Mouse (Mus musculus) embryonic facial prominence, embryonic 12.5 days (tissue): ENCODE data around the gene 4930539E08Rik. TPM values are rescaled to one million over a fixed set of nuclear protein-coding genes. Genes with fewer than 3 reads are reported as not detected.

Experiments used
- ATAC-seq: fragments of 200-750 bp; cut with Nextera tagmentation; 2 replicates; pipeline ENCODE4 v1.8.0; 2017; ENCODE audit not compliant: insufficient number of reproducible peaks, insufficient read depth, low FRiP score, low TSS enrichment
- H3K27ac ChIP-seq: fragments of 300-500 bp; sonication (generic); 2 replicates; pipeline ENCODE4 v1.5.1; 2016; ENCODE audit warnings: mild to moderate bottlenecking
- H3K27me3 ChIP-seq: fragments of 300-500 bp; sonication (generic); 2 replicates; pipeline ENCODE4 v1.6.1; 2016; ENCODE audit warnings: mild to moderate bottlenecking, moderate library complexity
- H3K36me3 ChIP-seq: fragments of 300-500 bp; sonication (generic); 2 replicates; pipeline ENCODE4 v1.6.1; 2016; ENCODE audit warnings: mild to moderate bottlenecking
- H3K4me1 ChIP-seq: fragments of 300-500 bp; sonication (generic); 2 replicates; pipeline ENCODE4 v1.6.1; 2016
- H3K4me2 ChIP-seq: fragments of 300-500 bp; sonication (generic); replicated peaks from 2 replicates; pipeline ENCODE4 v1.6.1; 2016; ENCODE audit warnings: mild to moderate bottlenecking, moderate library complexity
- H3K4me3 ChIP-seq: fragments of 300-500 bp; sonication (generic); 2 replicates; pipeline ENCODE4 v1.5.1; 2016; ENCODE audit warnings: mild to moderate bottlenecking
- H3K9ac ChIP-seq: fragments of 300-500 bp; sonication (generic); 2 replicates; pipeline ENCODE4 v1.6.1; 2016; ENCODE audit warnings: mild to moderate bottlenecking, moderate library complexity
- H3K9me3 ChIP-seq: fragments of 300-500 bp; sonication (generic); 2 replicates; pipeline ENCODE4 v1.6.1; 2016; ENCODE audit warnings: mild to moderate bottlenecking, moderate library complexity
- WGBS: fragments of 180-500 bp; shearing (Covaris S2); methylation state at CpG from one replicate; pipeline ENCODE4 v1.1.7; 2016; 5-methylcytosine and 5-hydroxymethylcytosine counted together
- polyA plus RNA-seq: library from polyadenylated mRNA; unstranded; fragments of >200 nt; fragmentation: Nextera tagmentation; extraction: Ambion mirVana; gene quantifications from 2 replicates; pipeline ENCODE4 v1.2.1, GENCODE M21; 2016

The 4930539E08Rik gene
- polyA plus RNA-seq, 1 experiment from 2014 or later, result 0.15 TPM

DNA sequence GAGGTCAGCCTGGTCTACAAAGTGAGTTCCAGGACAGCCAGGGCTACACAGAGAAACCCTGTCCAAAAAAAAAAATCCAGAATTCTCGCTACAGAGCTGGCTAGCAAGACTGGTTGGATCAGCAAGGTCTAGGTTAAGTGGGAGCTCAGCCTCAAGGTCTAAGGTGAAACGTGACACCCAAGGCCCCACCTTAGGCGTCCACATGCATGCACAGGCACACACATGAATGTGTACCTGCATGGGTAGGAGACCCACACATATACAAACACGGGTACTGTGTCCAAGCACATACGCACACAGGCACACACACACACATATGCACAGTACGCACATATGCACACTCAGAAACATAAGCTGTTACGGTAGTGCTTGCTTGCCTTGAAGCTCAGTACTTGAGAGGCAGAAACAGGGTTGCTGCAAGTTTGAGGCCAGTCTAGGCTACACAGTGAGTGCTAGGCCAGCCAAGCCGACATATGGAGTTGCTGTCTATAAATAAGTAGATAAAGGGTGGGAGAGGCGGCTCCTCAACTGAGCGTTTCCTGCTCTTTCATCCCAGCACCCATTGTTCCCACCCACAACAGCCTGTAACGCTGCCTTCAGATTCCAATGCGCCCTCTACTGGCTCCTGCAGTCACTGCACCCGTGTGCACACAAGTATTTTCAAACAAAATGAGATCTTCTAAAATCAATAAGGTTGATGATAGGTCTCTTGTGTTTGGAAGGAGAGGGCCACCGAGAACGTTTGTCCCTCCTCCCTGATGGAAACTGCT, 11.9 kb upstream of the 4930539E08Rik start:
- no peak for ATAC-seq
- peaks cover 13% of the 10 kb centered on the region for H3K4me1 ChIP-seq
- H3K9ac ChIP-seq, result no peak overlapping the region
- H3K9me3 ChIP-seq, result no peaks in the 10 kb centered on the region
- H3K27ac ChIP-seq, result no peak overlapping the region
- WGBS, result 50% methylated on average over 15 of the region's 15 CpGs
- H3K36me3 ChIP-seq, result no peaks in the 10 kb centered on the region
- no peak overlapping the region for H3K4me2 ChIP-seq
- H3K4me3 ChIP-seq, result no peak overlapping the region
- no peaks in the 10 kb centered on the region for H3K27me3 ChIP-seq

- H3K4me3 ChIP-seq, result no peak overlapping the region
- WGBS, result 17% methylated on average over 13 of the region's 13 CpGs
- H3K4me2 ChIP-seq, result no peak overlapping the region
- no peak overlapping the region for H3K9ac ChIP-seq
- no peaks in the 10 kb centered on the region for H3K36me3 ChIP-seq
- H3K27ac ChIP-seq, result no peak overlapping the region
- no peaks in the 10 kb centered on the region for H3K27me3 ChIP-seq
- H3K4me1 ChIP-seq, result peaks cover 13% of the 10 kb centered on the region
- H3K9me3 ChIP-seq, result no peaks in the 10 kb centered on the region
- ATAC-seq, result no peak
These were observed 11.3 kb upstream of the 4930539E08Rik start for GRCm38 (mm10) chr17:28926380-28926779.

DNA sequence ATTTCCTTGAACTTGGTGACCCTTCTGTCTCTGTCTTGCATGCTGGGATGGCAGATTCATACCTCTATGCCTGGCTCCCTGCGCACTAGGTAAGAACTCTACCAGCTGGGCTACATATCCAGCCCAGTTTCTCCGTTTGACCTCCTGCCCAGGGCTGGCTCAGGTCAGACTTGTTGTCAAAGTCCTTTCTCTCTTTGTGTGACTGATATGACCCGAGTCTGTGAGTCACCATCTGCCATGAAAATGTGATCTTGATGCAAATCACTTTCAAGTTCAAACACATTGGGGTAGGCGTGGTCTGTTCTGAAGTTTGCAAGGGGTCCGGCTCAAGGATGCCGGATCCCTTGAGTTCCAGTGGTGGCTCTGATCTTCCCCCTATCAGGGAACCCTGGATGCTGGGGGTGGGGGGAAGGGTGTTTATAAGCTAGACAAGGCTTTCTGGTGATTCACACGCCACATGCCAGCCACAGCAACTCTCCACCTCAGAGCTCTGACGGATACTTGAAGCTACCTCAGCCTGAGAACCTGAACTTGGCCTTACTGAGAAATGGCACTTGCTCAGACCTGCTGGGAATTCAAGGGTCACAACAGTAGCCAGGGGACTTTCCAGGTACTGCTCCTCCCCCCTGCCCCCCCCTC, 10.0 kb upstream of the 4930539E08Rik start:
- whole genome bisulfite sequencing, result 81% methylated on average over 8 of the region's 8 CpGs
- Histone ChIP-seq H3K36me3 (no peaks in the 10 kb centered on the region), H3K27me3 (no peaks in the 10 kb centered on the region), H3K9me3 (no peaks in the 10 kb centered on the region), H3K27ac (no peak overlapping the region), H3K9ac (no peak overlapping the region), H3K4me1 (peaks cover 4% of the 10 kb centered on the region), H3K4me3 (no peak overlapping the region), H3K4me2 (no peak overlapping the region)
- ATAC-seq, result no peak

DNA sequence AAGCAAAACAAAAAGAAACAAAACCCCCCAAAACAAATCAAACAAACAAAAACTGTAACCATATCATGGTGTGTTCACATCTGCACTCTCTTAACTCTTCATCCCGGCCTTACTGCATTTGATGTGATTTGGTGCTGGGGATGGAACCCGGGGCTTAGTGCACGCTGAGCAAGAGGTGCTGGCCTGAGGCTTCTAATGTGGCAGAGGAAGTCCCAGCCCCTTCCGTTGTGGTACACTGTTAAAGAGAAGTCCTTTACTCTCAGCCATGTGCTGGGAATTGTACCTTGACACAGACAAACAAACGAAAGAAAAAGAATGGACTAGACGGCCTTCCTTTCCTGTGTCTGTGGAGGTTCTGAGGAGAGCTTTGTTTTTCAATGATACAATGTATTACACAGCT, 7.0 kb upstream of the 4930539E08Rik start:
- WGBS, result 62% methylated on average over 6 of the region's 6 CpGs

DNA sequence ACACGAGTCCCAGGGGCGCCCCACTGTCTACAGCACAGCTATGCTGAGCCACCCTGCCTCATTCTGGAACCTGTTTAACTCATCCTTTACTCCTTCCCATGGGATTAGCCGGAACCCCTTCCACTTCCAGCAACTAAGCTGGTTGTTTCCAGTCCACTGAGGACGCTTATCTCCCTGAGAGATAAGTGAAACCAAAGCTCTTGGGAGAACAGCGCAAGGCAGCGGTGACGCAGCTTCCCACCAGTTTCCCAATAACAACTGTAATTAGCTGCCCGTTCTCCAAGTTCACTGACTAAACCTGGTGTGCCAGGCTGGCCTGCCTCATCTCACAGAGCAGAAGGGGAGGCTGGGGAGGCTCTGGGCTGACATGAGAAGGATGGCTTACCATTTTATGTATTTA, 6.0 kb upstream of the 4930539E08Rik start:
- H3K9ac ChIP-seq, result no peak overlapping the region
- no peaks in the 10 kb centered on the region for H3K9me3 ChIP-seq
- 0 out of 2 replicates have a peak, but pooled peaks cover 3% of the 10 kb centered on the region for H3K4me1 ChIP-seq
- no peak overlapping the region for H3K4me3 ChIP-seq
- no peak for ATAC-seq
- no peak overlapping the region for H3K4me2 ChIP-seq
- no peak overlapping the region for H3K27ac ChIP-seq
- WGBS, result 75% methylated on average over 8 of the region's 8 CpGs
- H3K36me3 ChIP-seq, result no peaks in the 10 kb centered on the region
- H3K27me3 ChIP-seq, result no peaks in the 10 kb centered on the region

More for the DNA sequence above, 7.0 kb upstream of the 4930539E08Rik start:
- Histone ChIP-seq H3K27ac (no peak overlapping the region), H3K4me2 (no peak overlapping the region), H3K9ac (no peak overlapping the region), H3K4me1 (0 out of 2 replicates have a peak, but pooled peaks cover 3% of the 10 kb centered on the region), H3K9me3 (no peaks in the 10 kb centered on the region), H3K4me3 (no peak overlapping the region), H3K36me3 (no peaks in the 10 kb centered on the region), H3K27me3 (no peaks in the 10 kb centered on the region)
- no peak for ATAC-seq

DNA sequence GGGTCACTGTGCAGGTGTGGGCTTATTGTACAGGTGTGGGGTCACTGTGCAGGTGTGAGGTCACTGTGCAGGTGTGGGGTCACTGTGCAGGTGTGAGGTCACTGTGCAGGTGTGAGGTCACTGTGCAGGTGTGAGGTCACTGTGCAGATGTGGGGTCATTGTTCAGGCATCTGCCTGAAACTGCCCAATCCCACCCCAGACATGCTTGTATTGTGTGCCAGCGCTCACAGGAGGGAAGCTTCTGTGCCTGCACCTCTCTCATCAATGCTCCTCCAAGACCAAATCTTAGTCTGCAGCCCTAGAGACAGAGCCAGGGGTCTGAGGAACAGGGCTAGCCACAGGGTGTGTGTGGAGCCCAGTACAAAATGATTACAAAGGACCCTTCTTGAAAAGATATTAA, 1.4 kb upstream of the 4930539E08Rik start:
- 86% methylated on average over 1 of the region's 1 CpGs for WGBS
- H3K9me3 ChIP-seq, result no peaks in the 10 kb centered on the region
- no peaks in the 10 kb centered on the region for H3K27me3 ChIP-seq
- H3K4me2 ChIP-seq, result no peak overlapping the region
- no peak for ATAC-seq
- H3K4me1 ChIP-seq, result no peaks in the 10 kb centered on the region
- no peak overlapping the region for H3K27ac ChIP-seq
- H3K4me3 ChIP-seq, result no peak overlapping the region
- no peak overlapping the region for H3K9ac ChIP-seq
- H3K36me3 ChIP-seq, result no peaks in the 10 kb centered on the region

DNA sequence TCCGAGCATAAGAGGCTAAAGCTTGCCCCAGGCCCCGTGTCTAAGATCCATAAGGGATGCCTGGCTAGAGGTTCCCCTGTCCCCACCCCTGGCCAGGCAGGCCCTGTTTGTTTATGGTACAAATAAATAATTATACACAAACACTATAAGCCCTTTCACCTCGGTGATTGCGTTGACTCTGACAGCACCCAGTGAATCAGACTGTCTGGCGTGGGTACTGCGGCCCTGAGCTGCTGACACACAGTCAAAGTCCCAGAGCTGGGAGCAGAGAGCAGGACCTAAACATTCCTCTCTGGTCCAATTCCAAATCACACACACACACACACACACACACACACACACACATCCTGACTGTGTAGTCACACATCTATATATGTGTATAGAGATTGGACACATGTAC, 1.2 kb downstream of the 4930539E08Rik start:
- no peak for ATAC-seq

DNA sequence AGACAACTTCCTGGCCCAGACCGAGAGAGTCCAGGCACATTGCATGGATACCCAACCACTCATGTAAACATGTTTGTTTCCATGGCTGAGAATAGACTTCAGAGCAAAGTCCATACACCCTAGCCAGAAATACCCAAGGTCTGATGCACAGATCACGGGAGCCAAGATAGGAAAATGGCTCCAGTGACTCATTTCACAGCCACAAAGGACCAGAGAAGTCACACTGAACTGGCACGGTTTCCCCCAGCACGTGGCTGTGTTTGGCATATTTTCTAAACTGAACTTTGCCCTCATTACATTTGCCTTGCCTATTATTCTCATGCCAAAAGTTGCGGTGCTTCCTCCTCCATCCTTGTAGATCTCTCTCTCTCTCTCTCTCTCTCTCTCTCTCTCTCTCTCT, 1.9 kb downstream of the 4930539E08Rik start:
- no peak for ATAC-seq
- no peaks in the 10 kb centered on the region for H3K9me3 ChIP-seq

More for the DNA sequence above, 1.2 kb downstream of the 4930539E08Rik start:
- Histone ChIP-seq H3K27ac (no peak overlapping the region), H3K27me3 (peaks cover 16% of the 10 kb centered on the region), H3K4me2 (no peak overlapping the region), H3K4me1 (peaks cover 10% of the 10 kb centered on the region; the same call in 1 of the 2 replicates), H3K4me3 (no peak overlapping the region), H3K9me3 (no peaks in the 10 kb centered on the region), H3K36me3 (no peaks in the 10 kb centered on the region), H3K9ac (no peak overlapping the region)
- WGBS, result 84% methylated on average over 6 of the region's 6 CpGs

DNA sequence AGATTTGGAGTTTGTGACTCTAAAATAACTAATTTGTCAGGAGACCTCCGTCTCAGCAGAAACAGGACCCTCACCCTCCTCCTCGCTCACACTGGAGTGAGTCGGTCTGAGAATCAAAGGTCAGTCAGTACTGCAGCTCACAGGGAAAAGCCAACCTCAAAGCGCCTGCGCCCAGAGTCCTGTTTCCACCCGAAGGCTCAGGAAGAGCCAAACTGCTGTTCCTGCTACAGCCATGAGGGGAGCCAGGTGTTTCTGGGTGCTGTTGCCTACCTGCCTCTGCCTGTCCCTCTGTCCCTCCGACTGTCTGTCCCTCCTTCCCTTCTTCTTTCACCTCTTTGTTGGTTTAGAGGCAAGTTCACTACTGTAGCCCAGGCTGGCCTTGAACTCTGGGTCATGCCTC, 5.0 kb downstream of the 4930539E08Rik start:
- no peak for ATAC-seq
- Histone ChIP-seq H3K27ac (no peak overlapping the region), H3K9ac (no peak overlapping the region), H3K4me3 (no peak overlapping the region), H3K36me3 (no peaks in the 10 kb centered on the region), H3K4me2 (0 out of 2 replicates have a peak overlapping the region, but pooled peaks have one; percentile 51), H3K9me3 (no peaks in the 10 kb centered on the region), H3K4me1 (peaks cover 13% of the 10 kb centered on the region), H3K27me3 (peaks cover 22% of the 10 kb centered on the region)
- WGBS, result 20% methylated on average over 7 of the region's 7 CpGs

More for the DNA sequence above, 1.9 kb downstream of the 4930539E08Rik start:
- 78% methylated on average over 5 of the region's 5 CpGs for WGBS
- Histone ChIP-seq H3K9ac (no peak overlapping the region), H3K4me1 (peaks cover 10% of the 10 kb centered on the region; the same call in 1 of the 2 replicates), H3K4me2 (no peak overlapping the region), H3K27ac (no peak overlapping the region), H3K4me3 (no peak overlapping the region), H3K36me3 (no peaks in the 10 kb centered on the region), H3K27me3 (peaks cover 22% of the 10 kb centered on the region)

DNA sequence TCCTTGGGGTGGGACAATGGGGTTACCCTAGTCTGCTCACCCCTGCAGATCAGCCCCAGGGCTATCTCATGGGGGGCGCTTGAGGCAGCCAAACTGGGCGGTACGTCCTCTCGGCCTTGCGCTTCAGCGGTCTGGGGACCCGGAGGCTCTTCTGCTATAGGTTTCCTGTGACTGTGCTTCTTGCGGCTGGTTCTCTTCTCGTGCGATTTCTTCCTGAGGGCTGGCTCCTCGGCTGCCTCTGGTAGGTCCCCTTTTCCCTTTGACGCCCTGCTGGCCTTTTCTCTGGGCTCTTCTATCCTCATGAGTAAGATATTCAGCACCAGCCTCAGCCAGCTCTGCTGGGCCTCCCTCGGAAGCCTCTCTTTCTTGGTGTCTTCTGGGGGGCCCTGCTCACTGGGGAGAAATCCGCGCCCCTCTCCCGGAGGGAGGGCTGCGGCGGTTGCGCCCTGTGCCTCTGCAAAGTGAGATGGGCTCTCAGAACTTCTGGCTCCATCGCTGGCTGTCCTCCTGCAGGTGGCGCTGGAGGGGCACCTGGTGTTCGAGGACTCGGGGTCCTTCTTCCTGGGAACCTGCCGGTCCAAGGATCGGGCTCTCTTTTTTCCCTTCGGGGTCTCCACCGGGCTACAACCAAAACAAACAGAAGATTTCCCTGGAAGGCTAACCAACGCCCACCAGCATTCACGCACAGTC, 5.7 kb downstream of the 4930539E08Rik start:
- no peaks in the 10 kb centered on the region for H3K9me3 ChIP-seq
- peaks cover 22% of the 10 kb centered on the region for H3K27me3 ChIP-seq
- H3K4me2 ChIP-seq, result peak overlapping the region; percentile 51
- H3K27ac ChIP-seq, result no peak overlapping the region
- H3K4me1 ChIP-seq, result peaks cover 20% of the 10 kb centered on the region
- 7% methylated on average over 29 of the region's 29 CpGs for WGBS
- peak overlapping the region; percentile 28 for H3K4me3 ChIP-seq
- ATAC-seq, result no peak
- H3K36me3 ChIP-seq, result no peaks in the 10 kb centered on the region
- no peak overlapping the region for H3K9ac ChIP-seq

DNA sequence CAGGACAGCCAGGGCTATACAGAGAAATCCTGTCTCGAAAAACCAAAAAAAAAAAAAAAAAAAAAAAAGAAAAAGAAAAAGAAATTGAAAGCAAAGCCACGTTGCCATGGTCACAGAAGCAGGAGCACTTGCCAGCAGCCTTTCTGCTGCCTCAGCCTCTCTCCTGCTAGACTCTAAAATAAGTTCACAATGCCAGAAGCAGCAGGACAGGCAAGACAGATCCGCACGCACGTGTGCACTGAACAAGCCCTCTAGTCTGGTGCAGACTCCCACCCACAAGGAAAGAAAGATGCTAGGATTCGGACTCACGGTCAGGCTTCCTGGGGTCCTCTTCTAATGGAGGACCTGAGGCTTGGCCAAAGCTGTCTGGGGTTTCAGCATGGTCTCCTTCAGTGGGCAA, 7.2 kb downstream of the 4930539E08Rik start:
- ATAC-seq, result no peak
- WGBS, result 79% methylated on average over 7 of the region's 7 CpGs

More for the DNA sequence above, 7.2 kb downstream of the 4930539E08Rik start:
- no peak overlapping the region for H3K9ac ChIP-seq
- H3K36me3 ChIP-seq, result no peaks in the 10 kb centered on the region
- H3K4me3 ChIP-seq, result no peak overlapping the region
- H3K27me3 ChIP-seq, result peaks cover 22% of the 10 kb centered on the region
- H3K4me2 ChIP-seq, result no peak overlapping the region
- peaks cover 20% of the 10 kb centered on the region for H3K4me1 ChIP-seq
- no peaks in the 10 kb centered on the region for H3K9me3 ChIP-seq
- no peak overlapping the region for H3K27ac ChIP-seq
